Mouse (Mus musculus): ENCODE results near the gene Nabp2.

Gene Nabp2

DNA sequence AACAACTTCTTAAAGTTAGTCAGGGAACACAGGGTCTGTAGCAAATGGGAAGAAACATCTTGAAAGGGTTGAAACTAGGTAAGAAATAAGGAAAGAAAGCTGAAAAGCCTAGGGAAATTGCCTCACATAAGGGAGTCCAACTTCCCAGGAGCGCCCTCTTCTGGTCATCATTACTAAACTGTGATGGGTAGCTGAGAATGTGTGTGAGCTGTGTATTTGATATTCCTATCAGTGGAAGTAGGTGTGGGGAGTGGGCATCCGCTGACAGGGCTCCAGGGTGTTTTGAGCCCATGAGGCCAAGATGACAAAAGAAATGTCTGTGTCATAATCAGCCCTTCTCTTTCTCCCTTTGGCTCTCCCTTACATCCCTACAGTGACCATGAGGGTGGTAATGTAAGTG, 52.5 kb downstream of the Nabp2 start:
- no peak for DNase-seq (ENCODE audit: low spot score in 2 of 2)
